ENCODE assay signal across 10 mouse cellular contexts in genomic region chr2:29271803-29272518, GRCm38 (mm10). TPM values are rescaled to one million over a fixed set of nuclear protein-coding genes. Genes with fewer than 3 reads are reported as not detected.
DNase-seq lines count a peak whose midpoint lies in the region; ATAC-seq and TF ChIP-seq lines count a peak whose summit lies in the region.
"Had no signal": no experiment of that assay in that cellular context is flagged by ENCODE, and none has a peak within 500 bp of the region (broad histone marks: within the 10 kb centered on the region; RNA-seq: fewer than 3 reads in every experiment).

No protein-coding gene starts in this region.

- TF ChIP-seq CTCF in stomach, postnatal 0 days (IDR thresholded peaks at IDR 0.05; ENCODE audit: low read depth), result no peak
- TF ChIP-seq CTCF in intestine, postnatal 0 days (IDR thresholded peaks at IDR 0.05; ENCODE audit: low read depth), result no peak

- H3K9me3 ChIP-seq in lung, embryonic 16.5 days (ENCODE audit: control insufficient read depth, low read length), result no peaks in the 10 kb centered on the region
- no peaks in the 10 kb centered on the region for H3K9me3 ChIP-seq in stomach, postnatal 0 days (ENCODE audit: control insufficient read depth, low read length)
- H3K9me3 ChIP-seq in intestine, postnatal 0 days (ENCODE audit: control insufficient read depth), result no peaks in the 10 kb centered on the region

- no peak for TF ChIP-seq EP300 in stomach, postnatal 0 days (optimal IDR thresholded peaks at IDR 0.05)

- H3K27ac ChIP-seq in lung, embryonic 16.5 days (ENCODE audit: low read length), result no peak overlapping the region
- no peak overlapping the region for H3K27ac ChIP-seq in stomach, postnatal 0 days (replicated peaks)
- H3K27ac ChIP-seq in intestine, postnatal 0 days (ENCODE audit: low read depth, low read length), result no peak overlapping the region
- H3K27ac ChIP-seq: macrophage had no signal

- no peak overlapping the region for H3K4me3 ChIP-seq in lung, embryonic 16.5 days (ENCODE audit: low read length)
- H3K4me3 ChIP-seq in stomach, postnatal 0 days (ENCODE audit: low read depth, low read length), result no peak overlapping the region
- no peak overlapping the region for H3K4me3 ChIP-seq in intestine, postnatal 0 days (ENCODE audit: low read depth, low read length)

- 44% methylated on average over 7 of the region's 7 CpGs for WGBS in lung, embryonic 16.5 days
- WGBS in stomach, postnatal 0 days, result 53% methylated on average over 7 of the region's 7 CpGs
- 39% methylated on average over 7 of the region's 7 CpGs for WGBS in intestine, postnatal 0 days

- H3K4me2 ChIP-seq in lung, embryonic 16.5 days (ENCODE audit: low read depth, low read length), result no peak overlapping the region
- H3K4me2 ChIP-seq in stomach, postnatal 0 days (replicated peaks; ENCODE audit: low read depth), result no peak overlapping the region
- no peak overlapping the region for H3K4me2 ChIP-seq in intestine, postnatal 0 days (replicated peaks; ENCODE audit: low read depth)

- no peak overlapping the region for H3K9ac ChIP-seq in lung, embryonic 16.5 days (ENCODE audit: low read length)
- H3K9ac ChIP-seq in stomach, postnatal 0 days (ENCODE audit: low read length), result no peak overlapping the region
- no peak overlapping the region for H3K9ac ChIP-seq in intestine, postnatal 0 days (ENCODE audit: low read depth, low read length)

- DNase-seq in adrenal gland, adult (ENCODE audit: inconsistent age in 2 of 2, low spot score in 1 of 2), result peak; percentile 25 to 69
- DNase-seq in adrenal gland, postnatal 4 days (ENCODE audit: low spot score in 2 of 2), result no peak
- DNase-seq in right cerebral cortex, postnatal 4 days, result peak; percentile 51
- DNase-seq in right cerebral cortex, postnatal 25 days, result no peak
- DNase-seq in stomach, postnatal 0 days (ENCODE audit: low spot score), result peak; percentile 19
- no peak for DNase-seq in urinary bladder, postnatal 10 days (ENCODE audit: low spot score)

- peak; percentile 86 for ATAC-seq in lung, embryonic 16.5 days (ENCODE audit: low read depth)
- ATAC-seq in stomach, postnatal 0 days (ENCODE audit: low FRiP score, low TSS enrichment), result no peak; the same call in 1 of the 2 replicates
- ATAC-seq in intestine, postnatal 0 days, result no peak

- no peaks in the 10 kb centered on the region for H3K36me3 ChIP-seq in lung, embryonic 16.5 days (ENCODE audit: control insufficient read depth, insufficient read depth, low read length)
- no peaks in the 10 kb centered on the region for H3K36me3 ChIP-seq in stomach, postnatal 0 days (ENCODE audit: control insufficient read depth, insufficient read depth, low read length)
- H3K36me3 ChIP-seq in intestine, postnatal 0 days (ENCODE audit: control insufficient read depth, insufficient read depth), result no peaks in the 10 kb centered on the region

- H3K4me1 ChIP-seq in lung, embryonic 16.5 days (replicated peaks; ENCODE audit: control insufficient read depth, insufficient read depth, low read length), result peaks cover 2% of the 10 kb centered on the region; the same call in 1 of the 2 replicates
- no peaks in the 10 kb centered on the region for H3K4me1 ChIP-seq in stomach, postnatal 0 days (replicated peaks; ENCODE audit: control insufficient read depth, insufficient read depth)
- no peaks in the 10 kb centered on the region for H3K4me1 ChIP-seq in intestine, postnatal 0 days (replicated peaks; ENCODE audit: control insufficient read depth, insufficient read depth, low read length)

- no peaks in the 10 kb centered on the region for H3K27me3 ChIP-seq in lung, embryonic 16.5 days (ENCODE audit: control insufficient read depth, insufficient read depth, low read depth, low read length)
- H3K27me3 ChIP-seq in stomach, postnatal 0 days (ENCODE audit: control insufficient read depth, insufficient read depth, low read length), result no peaks in the 10 kb centered on the region
- H3K27me3 ChIP-seq in intestine, postnatal 0 days (replicated peaks; ENCODE audit: control insufficient read depth, insufficient read depth, low read length), result no peaks in the 10 kb centered on the region

RNA-seq across cellular contexts. Expression of gene Ntng2, which starts 19.2 kb away (rescaled TPM):
- total RNA-seq in adrenal gland, postnatal 4 days (2021), result 10 to 100 TPM; 31.5 to 32.3 TPM
- 0.46 and 0.72 TPM in 2 replicates for polyA plus RNA-seq in lung, embryonic 16.5 days (2015; fragmentation: Nextera tagmentation; extraction: Ambion mirVana)
- polyA plus RNA-seq in stomach, postnatal 0 days (2015; fragmentation: Nextera tagmentation; extraction: Ambion mirVana), result 0.16 and 0.68 TPM in 2 replicates
- polyA plus RNA-seq in intestine, postnatal 0 days (2015; fragmentation: Nextera tagmentation; extraction: Ambion mirVana), result 0.21 TPM in 1 of 2 replicates, not detected in the other
- polyA plus RNA-seq: heart, embryonic 14.5 days had no signal

Comparison
In these comparisons a context has a peak if more than half of its experiments do, and no peak if none do; other contexts are left out.
1. DNase-seq: peak in adrenal gland, adult (2 of 2), right cerebral cortex, postnatal 4 days (single experiment) and stomach, postnatal 0 days (single experiment); none in adrenal gland, postnatal 4 days (0 of 2), right cerebral cortex, postnatal 25 days (single experiment) and urinary bladder, postnatal 10 days (single experiment).